Mouse (Mus musculus) testis, adult 2 months (tissue): ENCODE data around the gene Copg2.

Experiments used
- CTCF ChIP-seq: fragments of 200-500 bp; IDR thresholded peaks from 2 replicates; pipeline ENCODE4 v1.5.1; 2012; ENCODE audit warnings: low read depth, mild to moderate bottlenecking, inconsistent platforms, low read length, moderate library complexity; ENCODE audit not compliant: control insufficient read depth, insufficient read depth, insufficient replicate concordance
- POLR2A ChIP-seq: fragments of 200-500 bp; IDR thresholded peaks from 2 replicates; pipeline ENCODE4 v1.6.1; 2012; ENCODE audit warnings: low read depth, mild to moderate bottlenecking, inconsistent platforms, low read length, moderate library complexity; ENCODE audit not compliant: control insufficient read depth

DNA sequence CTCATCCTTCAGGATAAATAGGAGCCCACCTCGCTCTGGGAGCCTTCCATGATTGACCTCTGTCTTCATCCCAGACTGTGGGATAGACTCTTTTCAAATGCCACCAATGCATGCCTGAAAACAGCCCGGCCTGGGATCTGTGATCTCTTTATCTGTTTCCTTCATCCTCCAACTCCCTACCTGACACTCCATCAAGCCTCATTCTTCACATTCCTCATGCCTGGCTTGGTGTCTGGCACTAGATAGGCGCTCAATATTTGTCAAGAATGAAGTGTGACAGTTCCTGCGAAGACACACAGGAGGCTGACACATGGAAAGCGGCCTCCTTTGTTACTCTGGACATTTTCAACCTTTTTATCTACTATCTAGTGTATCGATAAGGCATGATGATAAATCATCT lies 193.1 kb downstream of the Copg2 start:
- TF ChIP-seq POLR2A: no peak
- no peak for TF ChIP-seq CTCF
